In genomic region chr1:190051903-190052302, GRCm38 (mm10) we compare ENCODE assay signal across 13 mouse cellular contexts.
"Had no signal": no experiment of that assay in that cellular context is flagged by ENCODE, and none has a peak within 500 bp of the region (broad histone marks: within the 10 kb centered on the region; RNA-seq: fewer than 3 reads in every experiment).

No protein-coding gene starts in this region.

- DNase-seq: lung, adult 18-20 months; lung, embryonic 14.5 days; lung, postnatal 10 days; lung, postnatal 4 days; midbrain, embryonic 14.5 days; retina, postnatal 1 day; right cerebral cortex, adult 18-20 months; right cerebral cortex, postnatal 25 days; right cerebral cortex, postnatal 4 days; spleen, adult 18-20 months; thymus, adult 18-20 months; thymus, postnatal 14 days; thymus, postnatal 36 days had no signal
